Mouse (Mus musculus) gastrocnemius, adult 18-20 months (tissue): ENCODE results near the gene B4galnt1. TPM values are rescaled to one million over a fixed set of nuclear protein-coding genes. Genes with fewer than 3 reads are reported as not detected.
"Not testable (repeated sequence)": the region's sequence is repeated elsewhere in the genome, so short reads cannot be mapped to it uniquely, and the experiment has no call there.

Source experiments
- DNase-seq: peaks from one replicate; pipeline ENCODE4 v3.0.0; 2021; ENCODE audit warnings: low spot score
- long read RNA-seq, 2 experiments: library from polyadenylated mRNA; stranded (forward); transcript quantifications; one replicate each; pipeline ENCODE4 v2.0.0; 2021
- total RNA-seq, 2 experiments: library from RNA; stranded (reverse); gene quantifications; 2 replicates each; pipeline ENCODE4 v1.2.3; 2021

Gene B4galnt1
- under 1 TPM; 0.39 to 0.93 TPM for total RNA-seq
- long read RNA-seq, experiment 1, partial matches to known transcripts, result 0 of 4 reads
- long read RNA-seq, experiment 1, other reads (novel, unspliced or antisense), result 0 of 4 reads
- long read RNA-seq, experiment 2, result 0 reads

GRCm38 (mm10) chr10:127164631-127165353, at the start of gene B4galnt1:
B4galnt1 (plus strand) TSS chr10:127165225.
- DNase-seq, result peak; percentile 59

- no peak for DNase-seq
Measured at GRCm38 (mm10) chr10:127118470-127118869, 46.6 kb upstream of the B4galnt1 start.

GRCm38 (mm10) chr10:127119229-127119628, 45.8 kb upstream of the B4galnt1 start:
- no peak for DNase-seq

GRCm38 (mm10) chr10:127120301-127121065, 44.5 kb upstream of the B4galnt1 start:
- DNase-seq, result no peak

- peak; percentile 97 for DNase-seq
Measured at GRCm38 (mm10) chr10:127121066-127121477, 44.0 kb upstream of the B4galnt1 start, which contains the start of gene Os9. Os9 (minus strand) TSS chr10:127121131.

GRCm38 (mm10) chr10:127122018-127122417, 43.0 kb upstream of the B4galnt1 start:
- DNase-seq, result no peak

GRCm38 (mm10) chr10:127122784-127123435, 42.1 kb upstream of the B4galnt1 start:
- no peak for DNase-seq

- DNase-seq, result peak; percentile 64
Measured at GRCm38 (mm10) chr10:127123436-127123805, 41.6 kb upstream of the B4galnt1 start.

- DNase-seq, result no peak
Measured at GRCm38 (mm10) chr10:127125210-127126001, 39.6 kb upstream of the B4galnt1 start.

- DNase-seq, result no peak
Measured at GRCm38 (mm10) chr10:127126579-127126978, 38.4 kb upstream of the B4galnt1 start.

- no peak for DNase-seq
Measured at GRCm38 (mm10) chr10:127127711-127128279, 37.2 kb upstream of the B4galnt1 start.

GRCm38 (mm10) chr10:127129431-127129830, 35.6 kb upstream of the B4galnt1 start:
- no peak for DNase-seq

GRCm38 (mm10) chr10:127132469-127132868, 32.6 kb upstream of the B4galnt1 start:
- DNase-seq, result no peak

- not testable (repeated sequence) for DNase-seq
Measured at GRCm38 (mm10) chr10:127134394-127135035, 30.5 kb upstream of the B4galnt1 start.

- DNase-seq, result no peak
Measured at GRCm38 (mm10) chr10:127135118-127135836, 29.7 kb upstream of the B4galnt1 start.

- no peak for DNase-seq
Measured at GRCm38 (mm10) chr10:127136510-127136909, 28.5 kb upstream of the B4galnt1 start.

- no peak for DNase-seq
Measured at GRCm38 (mm10) chr10:127137896-127138295, 27.1 kb upstream of the B4galnt1 start.

GRCm38 (mm10) chr10:127138328-127139141, 26.5 kb upstream of the B4galnt1 start:
- no peak for DNase-seq

GRCm38 (mm10) chr10:127140971-127141370, 24.1 kb upstream of the B4galnt1 start:
- no peak for DNase-seq
